Mouse (Mus musculus) common myeloid progenitor, adult 5-6 weeks (primary cell): Measurements from ENCODE around the gene Rassf4. TPM values are rescaled to one million over a fixed set of nuclear protein-coding genes. Genes with fewer than 3 reads are reported as not detected.
A peak's percentile ranks its signal among the peaks of the same experiment; 100 is the strongest.

Experiments used
- ATAC-seq: replicated peaks from 2 replicates; pipeline ENCODE4 v1.8.0; 2016; ENCODE audit warnings: low read depth, mild to moderate bottlenecking, moderate TSS enrichment, inconsistent platforms; ENCODE audit not compliant: poor library complexity, severe bottlenecking
- total RNA-seq: library from RNA; stranded (forward); fragments of 200-1000, 187-1606 nt; gene quantifications from 2 replicates; pipeline ENCODE4 v1.2.3, GENCODE M21; 2017

Gene Rassf4
- 15.0 and 17.4 TPM in 2 replicates for total RNA-seq

DNA sequence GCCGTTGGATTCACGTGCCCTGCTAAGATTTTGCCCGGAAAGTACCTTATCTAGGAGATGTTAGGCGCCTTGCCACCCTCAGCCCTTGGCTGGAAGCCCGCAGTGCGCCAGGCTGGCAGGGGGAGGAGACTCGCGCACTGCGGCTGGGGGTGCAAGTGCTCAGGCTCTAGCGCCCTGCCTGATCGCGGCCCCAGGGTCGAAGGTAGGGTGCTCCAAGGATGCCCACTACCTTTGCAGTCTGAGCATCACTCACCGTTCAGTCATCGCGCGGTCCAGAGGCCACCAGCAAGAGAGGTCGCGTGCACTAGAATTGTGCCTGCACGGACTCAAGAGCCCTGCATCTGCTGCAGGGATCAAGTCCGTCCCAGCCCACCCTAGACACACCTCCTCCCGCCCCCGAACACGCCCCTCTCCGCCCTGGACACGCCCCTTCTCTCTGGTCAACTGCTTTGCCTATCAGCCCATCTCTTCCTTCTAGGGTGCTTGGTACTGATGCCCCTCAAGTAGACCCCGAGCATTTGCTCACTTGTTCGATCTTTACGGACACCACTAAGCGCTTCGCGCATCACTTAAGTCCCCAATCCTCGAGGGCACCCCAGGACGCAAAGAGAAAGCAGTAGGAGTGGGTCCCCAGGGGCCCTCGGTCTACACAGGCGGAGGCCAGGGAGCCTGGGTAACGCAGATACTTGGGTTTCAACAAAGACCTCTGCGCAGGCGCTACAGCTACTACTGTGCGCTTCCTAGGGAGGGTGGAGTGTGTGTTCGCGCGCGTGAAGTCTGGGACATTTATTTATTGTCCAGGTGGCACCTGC is at the start of gene Rassf4:
TSS of gene Rassf4 (minus strand) at position 482 of the 812 bp plus-strand sequence.
- peak; percentile 81 for ATAC-seq

DNA sequence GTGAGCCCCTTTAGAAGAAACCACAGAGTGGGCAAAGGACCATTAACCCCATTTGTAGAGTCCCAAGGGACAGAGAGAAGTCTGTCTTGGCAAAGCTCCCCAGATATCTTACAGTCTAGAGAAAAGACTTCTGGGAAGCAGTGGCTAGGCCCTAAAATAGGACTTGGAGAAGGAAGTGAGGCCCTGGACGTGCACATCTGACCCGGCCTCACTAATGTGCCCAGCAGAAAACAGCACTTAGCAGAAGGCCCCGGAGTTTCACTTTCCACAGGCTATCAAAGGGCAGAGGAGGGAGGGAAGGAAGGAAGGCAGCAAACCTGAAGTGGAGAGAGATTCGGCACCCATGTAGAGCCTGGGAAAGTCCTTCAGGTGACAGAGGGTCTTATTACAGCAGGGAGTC is 45.2 kb upstream of the Rassf4 start:
- ATAC-seq: peak; percentile 66

DNA sequence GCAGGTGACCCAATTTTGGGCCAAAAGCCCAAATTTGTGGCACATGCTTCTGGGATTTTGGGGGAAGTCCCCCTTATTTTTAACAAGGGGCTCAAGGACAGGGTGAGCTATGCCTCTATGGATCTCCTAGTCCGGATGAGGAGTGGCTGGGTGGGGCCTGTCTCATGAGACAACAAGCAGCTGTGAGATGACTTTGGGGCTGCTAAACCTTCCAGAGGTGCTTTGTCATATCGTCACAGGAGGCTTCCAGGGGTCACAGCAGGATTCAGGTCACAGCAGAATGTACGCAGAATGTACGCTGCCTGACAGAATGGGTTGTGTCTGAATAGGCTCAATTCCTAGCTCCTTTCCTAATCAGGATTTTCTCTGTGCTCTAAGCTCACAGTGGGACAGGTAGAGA is 44.6 kb upstream of the Rassf4 start:
- no peak for ATAC-seq

- no peak for ATAC-seq
These were observed 44.1 kb upstream of the Rassf4 start for GRCm38 (mm10) chr6:116717851-116718250.

DNA sequence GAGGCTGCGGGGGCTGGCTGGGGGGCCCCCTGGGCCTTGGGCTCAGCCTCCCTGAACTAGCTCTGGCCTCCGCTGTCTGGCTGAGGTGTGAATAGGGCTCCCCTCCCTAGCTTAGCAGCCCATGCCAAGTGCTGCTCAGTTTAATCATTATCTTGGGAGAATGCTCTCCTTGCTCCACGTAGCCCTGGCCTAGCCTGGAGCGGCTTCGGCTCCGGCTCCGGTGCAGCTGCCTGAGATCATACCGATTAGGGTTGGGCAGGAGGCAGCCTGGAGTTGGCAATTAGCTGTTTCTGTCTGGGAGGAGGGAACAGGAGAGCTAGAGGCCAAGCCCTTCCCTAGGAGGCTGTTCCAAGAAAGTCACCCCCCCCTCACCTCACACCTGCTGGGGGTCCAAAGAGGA is 42.9 kb upstream of the Rassf4 start, which contains the start of gene Tmem72:
TSS of gene Tmem72 (minus strand) at position 248 of the 400 bp plus-strand sequence.
- ATAC-seq: no peak

GRCm38 (mm10) chr6:116715166-116715565 is 41.4 kb upstream of the Rassf4 start:
- ATAC-seq: no peak

DNA sequence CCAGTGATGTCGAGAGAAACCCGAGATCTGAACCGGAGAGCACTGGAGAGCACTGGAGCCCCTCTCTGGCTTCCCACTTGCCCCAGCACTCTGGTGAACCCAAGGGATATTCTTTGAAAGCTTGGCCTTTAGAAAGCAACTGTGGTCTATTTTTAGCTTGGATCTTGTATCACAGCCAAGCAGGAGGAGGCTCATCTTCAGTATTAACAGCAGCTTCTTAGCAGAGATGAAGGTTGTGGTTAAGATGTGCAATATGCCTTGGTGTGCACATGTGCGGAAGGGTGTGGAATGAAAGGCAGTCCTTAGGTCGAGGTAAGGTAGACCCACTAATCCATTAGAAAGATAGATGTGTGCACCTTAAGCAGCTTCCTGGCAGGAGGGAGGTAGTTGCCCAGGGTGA is 40.8 kb upstream of the Rassf4 start:
- ATAC-seq: no peak

DNA sequence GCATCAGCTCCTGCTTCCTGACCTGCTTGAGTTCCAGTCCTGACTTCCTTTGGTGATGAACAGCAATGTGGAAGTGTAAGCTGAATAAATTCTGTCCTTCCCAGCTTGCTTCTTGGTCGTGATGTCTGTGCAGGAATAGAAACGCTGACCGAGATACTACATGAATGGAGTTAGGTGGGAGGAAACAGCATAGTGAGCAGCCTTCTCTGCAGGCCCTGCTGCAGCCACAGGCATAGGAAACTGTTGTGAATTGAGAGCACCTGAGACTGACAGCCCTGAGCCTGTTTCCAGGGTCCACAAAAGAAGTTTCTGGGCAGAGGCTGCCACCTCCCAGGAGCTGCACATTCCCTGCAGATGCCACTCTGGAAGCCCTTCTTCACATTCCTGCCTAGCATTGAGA is 40.2 kb upstream of the Rassf4 start:
- no peak for ATAC-seq

- no peak for ATAC-seq
These were observed 38.8 kb upstream of the Rassf4 start for GRCm38 (mm10) chr6:116712503-116712902.

DNA sequence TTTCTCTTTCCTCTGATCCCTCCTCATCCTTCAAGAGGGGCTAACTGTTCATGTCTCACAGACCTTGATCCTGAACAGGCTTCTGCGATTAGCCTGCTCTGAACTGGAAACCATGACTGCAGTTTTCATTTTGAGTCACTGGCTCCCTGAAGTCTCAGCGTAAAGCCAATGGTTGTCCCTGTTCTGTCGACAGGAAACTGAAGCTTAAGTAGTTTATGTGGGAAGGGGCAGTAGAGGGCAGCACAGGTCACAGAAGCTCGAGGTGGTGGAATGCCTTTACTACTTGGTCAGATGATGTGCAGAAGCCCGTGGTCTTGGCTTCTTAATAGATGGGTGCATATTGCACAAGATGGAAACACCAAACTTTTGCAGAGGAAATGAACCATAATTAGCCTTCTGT is 38.3 kb upstream of the Rassf4 start:
- ATAC-seq: peak; percentile 94

DNA sequence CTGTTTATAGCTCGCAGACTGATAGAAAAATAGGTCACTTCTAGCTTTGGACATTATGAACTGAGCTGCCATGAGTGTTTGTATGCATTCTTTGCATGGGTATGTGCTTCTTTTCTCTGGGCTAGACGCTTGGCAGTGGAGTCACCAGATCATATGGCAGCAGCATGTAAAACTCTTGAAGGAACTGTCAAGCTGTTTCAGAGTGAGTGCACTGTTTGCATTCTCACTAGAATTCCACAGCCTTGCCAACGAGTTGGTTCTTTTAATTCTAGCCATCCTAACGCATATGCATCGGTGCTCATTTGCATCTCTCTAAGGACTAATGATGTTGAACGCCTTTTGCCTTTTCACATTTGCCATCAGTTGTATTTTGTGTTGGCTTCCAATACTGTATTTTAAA is 30.6 kb upstream of the Rassf4 start:
- ATAC-seq: no peak

DNA sequence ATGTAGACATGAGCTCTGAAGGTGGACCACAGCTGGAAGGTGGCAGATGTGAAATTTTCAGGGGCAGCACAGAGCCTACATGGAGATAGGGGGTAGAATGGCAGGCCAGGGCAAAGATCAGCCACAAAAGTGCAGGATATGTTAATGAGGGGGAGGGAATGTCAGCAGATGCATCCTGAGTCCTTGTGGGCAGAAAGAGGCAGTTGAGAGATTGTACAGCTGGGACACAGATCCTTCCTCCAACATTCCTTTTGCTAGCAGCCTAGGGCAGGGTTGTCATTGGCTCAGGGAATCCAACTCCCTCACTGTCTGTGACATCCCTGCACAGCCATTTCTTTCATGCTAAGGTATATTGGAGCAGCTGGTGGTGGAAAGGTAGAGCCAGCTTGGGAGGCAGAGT is 27.1 kb upstream of the Rassf4 start:
- ATAC-seq: peak; percentile 81

- no peak for ATAC-seq
These were observed 24.2 kb upstream of the Rassf4 start for GRCm38 (mm10) chr6:116697896-116698425.

DNA sequence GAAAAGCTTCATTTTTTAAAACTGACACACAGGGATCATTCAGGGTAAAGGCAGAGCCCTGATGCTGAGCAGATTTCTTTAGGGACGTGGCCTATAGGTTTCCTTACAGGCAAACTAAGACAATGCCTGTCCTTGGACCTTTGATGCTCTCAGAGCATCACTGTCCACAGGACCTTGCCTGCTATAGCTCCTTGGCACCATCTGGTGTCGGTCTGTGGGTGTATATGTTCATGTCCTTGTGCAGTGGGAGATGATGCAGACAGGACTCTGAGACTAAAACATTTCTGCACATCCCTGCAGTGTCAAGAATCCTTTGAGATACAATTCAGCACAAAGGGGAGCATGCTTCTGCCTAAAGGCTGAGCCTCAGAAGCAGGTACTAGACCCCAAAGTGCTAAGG is 23.7 kb upstream of the Rassf4 start:
- ATAC-seq: peak; percentile 30; the same call in 1 of the 2 replicates

DNA sequence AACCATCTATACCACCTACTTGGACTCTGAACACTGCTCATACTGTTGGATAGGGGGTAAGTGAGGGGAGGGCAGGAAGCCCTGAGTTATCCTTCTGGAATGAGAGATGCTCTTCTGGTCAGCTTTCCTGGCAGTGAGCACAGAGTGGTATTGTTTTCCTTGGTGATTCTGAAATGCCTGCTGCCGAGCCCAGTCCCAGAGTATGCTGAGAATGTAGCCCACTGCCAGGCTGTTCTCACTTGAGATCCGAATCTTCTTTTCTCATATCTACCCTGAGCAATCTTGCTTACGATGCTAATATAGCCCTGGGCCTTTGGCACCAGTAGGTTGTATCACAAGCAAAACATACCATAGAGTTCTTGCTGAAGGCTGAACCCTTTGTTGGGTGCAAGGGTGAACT is 20.6 kb upstream of the Rassf4 start:
- ATAC-seq: no peak

GRCm38 (mm10) chr6:116693639-116694038 is 19.9 kb upstream of the Rassf4 start:
- ATAC-seq: no peak

DNA sequence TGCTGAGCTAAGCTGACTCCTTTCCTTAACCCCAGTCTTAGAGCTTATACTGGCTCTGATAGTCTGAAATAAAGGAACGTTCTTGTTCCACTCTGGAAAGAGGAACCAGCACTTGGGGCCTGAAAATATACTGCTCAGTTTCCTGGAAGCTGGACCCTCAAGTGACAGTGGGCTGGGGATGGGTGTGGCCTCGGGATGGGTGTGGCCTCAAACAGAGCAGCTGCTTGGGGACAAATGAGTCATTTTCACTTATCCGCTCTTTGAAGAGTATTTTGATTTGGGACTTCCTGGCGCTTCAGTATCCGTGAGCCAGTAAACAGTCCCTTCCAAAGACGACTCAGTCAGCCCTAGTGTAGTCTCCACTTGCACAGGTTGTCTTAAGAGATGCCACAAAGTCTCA is 8.6 kb upstream of the Rassf4 start:
- ATAC-seq: peak; percentile 89

- peak; percentile 85 for ATAC-seq
These were observed 6.0 kb upstream of the Rassf4 start for GRCm38 (mm10) chr6:116679563-116680288.

GRCm38 (mm10) chr6:116677321-116677720 is 3.6 kb upstream of the Rassf4 start:
- ATAC-seq: no peak

GRCm38 (mm10) chr6:116676355-116676913 is 2.7 kb upstream of the Rassf4 start:
- no peak for ATAC-seq
